Mouse (Mus musculus) spleen, postnatal 10 days (tissue): ENCODE results near the gene Cav2.

Source experiments
- DNase-seq, 2 experiments: peaks; one replicate each; pipeline ENCODE4 v3.0.0; 2021 to 2022; ENCODE audit warnings: low spot score in 2 of 2

Gene Cav2

DNA sequence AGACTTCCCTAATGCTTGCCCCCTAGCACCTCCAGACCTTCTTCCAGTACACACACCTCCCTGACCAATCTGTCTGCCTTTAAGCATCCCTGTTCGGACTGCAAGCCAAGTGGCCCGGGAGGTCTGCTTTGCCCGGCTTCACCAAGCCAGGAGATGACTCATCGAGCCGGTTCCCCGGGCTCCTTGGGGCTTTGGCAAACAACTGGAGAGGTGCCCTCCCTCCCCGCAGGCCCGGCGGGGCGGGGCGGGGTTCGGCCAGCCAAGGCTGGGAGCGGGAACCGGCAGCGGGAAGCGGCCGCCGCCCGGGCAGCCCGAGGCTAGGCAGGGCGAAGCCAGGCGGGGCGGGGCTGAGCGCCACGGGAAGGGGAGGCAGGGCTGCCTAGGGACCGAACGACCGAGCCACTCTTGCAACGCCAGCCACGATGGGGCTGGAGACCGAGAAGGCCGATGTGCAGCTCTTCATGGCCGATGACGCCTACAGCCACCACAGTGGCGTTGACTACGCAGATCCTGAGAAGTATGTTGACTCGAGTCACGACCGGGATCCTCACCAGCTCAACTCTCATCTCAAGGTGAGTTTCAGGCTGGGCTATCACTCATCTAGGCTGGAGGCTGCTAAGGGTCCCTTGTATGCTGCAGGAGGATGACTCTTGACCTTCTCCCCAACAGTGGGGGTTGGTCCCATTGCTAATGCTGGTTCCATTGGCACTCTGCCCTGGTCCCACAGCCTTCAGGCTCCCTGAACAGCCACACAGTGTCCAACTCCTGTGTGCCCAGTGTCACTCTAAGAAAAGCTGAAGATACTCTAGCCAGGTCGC is at the start of gene Cav2:
Cav2 (plus strand) TSS at position 247 of the 818 bp plus-strand sequence.
- peak; percentile 18 to 43 for DNase-seq

DNA sequence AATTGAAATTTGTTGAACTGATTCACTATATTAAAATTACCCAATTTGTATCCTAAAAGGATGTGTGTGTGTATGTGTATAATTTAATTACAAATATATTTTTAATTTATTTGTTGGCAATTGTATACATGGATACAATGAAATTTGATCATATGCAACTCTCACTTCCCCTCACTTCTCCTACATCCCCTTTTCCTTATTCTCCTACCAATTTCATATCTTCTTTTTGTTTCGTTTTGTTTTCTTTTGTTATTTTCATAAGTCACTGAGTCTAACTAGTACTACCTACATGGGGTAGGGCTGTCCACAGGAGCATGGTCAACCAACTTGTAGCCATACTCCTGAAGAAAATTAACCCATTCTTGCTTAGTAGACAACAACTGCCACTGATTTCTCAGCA is 41.3 kb upstream of the Cav2 start:
- DNase-seq, result no peak

DNA sequence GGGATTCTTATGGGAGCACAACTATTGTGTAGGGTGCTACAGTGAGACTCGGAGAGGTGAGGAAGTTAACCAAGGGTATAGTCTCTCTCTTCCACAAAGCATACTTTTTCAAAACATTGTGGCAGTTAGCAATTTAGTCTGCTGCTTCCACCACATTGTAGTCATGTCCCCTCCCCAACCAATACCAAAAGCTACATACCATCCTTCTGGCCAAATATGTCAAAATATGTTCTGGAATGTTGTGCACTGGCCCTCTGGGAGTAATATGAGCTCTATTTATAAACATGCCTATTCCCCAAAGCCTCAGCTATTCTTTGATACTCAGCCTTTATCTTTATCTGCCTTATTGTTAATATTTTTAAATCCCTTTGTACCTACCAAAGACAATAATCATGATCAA is 40.0 kb upstream of the Cav2 start:
- no peak for DNase-seq

DNA sequence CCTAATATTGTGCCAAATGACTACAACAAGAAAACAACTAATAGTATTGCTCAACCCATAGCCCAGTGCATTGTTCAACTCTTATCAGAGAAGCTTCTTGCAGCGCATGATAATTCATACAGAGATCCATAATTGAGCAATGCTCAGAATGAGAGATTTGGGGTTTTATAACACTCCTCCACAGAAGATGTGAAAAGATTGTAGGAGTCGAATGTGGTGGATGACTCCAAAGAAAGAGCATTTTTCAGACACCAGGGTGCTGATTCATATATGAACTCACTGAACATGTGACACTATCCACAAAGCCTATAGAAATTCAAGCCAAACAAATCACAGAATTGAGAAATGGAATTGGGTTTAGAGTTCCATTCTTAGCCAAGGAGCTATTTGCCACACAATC is 34.0 kb upstream of the Cav2 start:
- no peak for DNase-seq

DNA sequence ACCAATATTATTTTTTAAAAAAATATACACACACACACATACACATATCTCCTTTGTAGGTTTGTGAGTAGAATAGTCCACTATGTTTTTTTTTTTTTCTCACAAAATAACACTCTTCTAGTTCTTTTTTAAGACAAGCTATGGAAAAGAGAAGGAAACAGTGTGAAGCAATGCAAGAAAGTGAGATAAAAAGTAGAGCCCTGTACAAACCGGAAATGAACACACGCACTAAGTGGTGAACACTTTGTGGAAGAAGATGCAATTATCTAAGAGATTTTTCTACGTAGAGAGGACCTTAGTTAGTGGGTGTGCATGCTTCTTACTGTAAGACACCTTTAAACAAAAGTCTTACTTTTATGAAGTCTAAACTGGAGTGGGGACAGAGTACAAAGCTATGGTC is 33.3 kb upstream of the Cav2 start:
- DNase-seq, result no peak

- DNase-seq, result no peak
Observed at GRCm38 (mm10) chr6:17248241-17248640, 32.7 kb upstream of the Cav2 start.

DNA sequence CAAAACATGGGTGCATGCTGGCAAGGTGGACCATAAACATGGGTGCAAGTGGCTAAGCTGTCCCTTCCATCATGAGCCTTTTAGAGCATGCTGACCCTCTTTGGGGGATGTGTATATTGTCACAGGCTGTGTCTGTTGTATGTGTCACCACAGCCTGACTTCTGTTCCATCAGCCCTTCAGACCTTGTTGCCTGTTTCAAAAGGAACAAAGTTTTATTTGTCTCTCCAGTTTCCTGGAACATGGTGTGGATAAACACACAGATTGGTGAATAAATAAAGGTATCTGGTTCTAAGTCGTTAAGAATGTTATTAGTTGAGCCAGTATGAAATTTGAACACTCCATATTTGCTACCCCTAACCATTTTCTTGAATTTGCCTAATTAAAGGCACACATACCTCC is 29.0 kb upstream of the Cav2 start:
- no peak for DNase-seq

GRCm38 (mm10) chr6:17258142-17258541 is 22.8 kb upstream of the Cav2 start:
- no peak for DNase-seq

DNA sequence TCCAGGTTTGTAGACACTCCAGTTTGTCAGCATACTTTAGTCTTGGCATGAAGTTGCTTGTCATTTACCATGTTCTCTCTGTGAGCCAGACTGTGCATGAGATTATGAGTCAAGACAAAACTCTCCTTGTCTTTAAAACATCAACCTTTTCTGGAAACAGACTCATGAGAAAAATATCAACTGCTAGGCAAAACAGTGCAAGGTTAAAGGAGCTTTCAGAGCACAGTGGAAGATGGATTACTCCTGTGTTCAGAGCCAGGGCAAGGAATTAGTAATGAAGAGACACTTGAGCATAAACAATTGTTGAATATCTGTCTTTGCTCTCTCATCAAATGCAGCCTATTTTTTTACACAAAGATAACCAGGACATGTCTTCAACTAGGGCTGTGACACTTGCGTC is 22.1 kb upstream of the Cav2 start:
- no peak for DNase-seq

DNA sequence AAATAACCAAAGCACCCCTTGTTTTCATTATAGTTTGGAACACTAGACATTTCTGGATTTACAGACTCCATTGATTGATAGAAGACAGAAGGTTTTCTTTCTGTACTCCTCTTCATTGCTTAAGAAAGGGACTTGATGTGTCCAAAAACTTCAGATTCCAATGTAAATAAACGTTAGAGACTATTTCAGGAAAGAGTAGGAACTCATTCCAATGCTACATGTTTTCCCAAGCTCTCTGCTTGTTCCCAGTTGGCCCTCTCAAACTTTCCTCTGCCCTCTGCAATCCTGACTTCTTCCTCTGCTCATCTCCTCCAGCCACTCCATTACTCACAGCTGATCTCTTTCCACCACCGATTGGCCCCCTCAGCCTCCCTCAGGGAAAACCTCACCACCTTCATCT is 18.2 kb upstream of the Cav2 start:
- DNase-seq, result no peak

- no peak for DNase-seq
Observed at GRCm38 (mm10) chr6:17265043-17265442, 15.9 kb upstream of the Cav2 start.

GRCm38 (mm10) chr6:17266466-17266865 is 14.5 kb upstream of the Cav2 start:
- DNase-seq, result no peak

- no peak for DNase-seq
Observed at GRCm38 (mm10) chr6:17278366-17278765, 2.6 kb upstream of the Cav2 start.

DNA sequence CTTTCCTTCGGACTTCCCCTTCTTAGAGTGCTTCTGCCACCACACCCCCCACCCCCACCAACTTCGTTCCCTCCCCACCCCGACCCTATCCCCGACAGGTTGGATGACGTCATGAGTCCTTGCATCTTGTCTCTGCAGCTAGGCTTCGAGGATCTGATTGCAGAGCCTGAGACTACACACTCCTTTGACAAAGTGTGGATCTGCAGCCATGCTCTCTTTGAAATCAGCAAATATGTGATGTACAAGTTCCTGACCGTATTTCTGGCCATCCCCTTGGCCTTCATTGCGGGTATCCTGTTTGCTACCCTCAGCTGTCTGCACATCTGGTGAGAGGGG is 740 bp downstream of the Cav2 start:
- no peak for DNase-seq

GRCm38 (mm10) chr6:17282159-17282558 is 1.2 kb downstream of the Cav2 start:
- DNase-seq, result no peak

DNA sequence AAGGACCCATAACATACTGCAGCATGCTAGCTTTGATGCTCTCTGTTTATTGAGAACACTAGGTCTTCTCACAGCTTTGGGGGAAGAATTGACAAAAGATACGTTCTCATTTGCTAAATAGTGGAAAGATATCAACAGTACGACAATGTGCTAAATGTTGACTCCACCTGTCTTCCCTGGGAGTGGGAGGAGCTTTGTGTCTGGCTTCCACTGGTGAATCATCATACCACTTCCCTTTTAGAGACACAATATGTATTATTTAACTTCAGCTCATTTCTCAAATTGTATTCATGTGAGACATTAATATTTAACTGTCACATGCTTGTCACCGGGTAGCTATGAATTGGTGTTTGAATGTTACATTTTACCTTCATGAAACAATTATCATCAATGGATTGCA is 2.8 kb downstream of the Cav2 start:
- no peak for DNase-seq

DNA sequence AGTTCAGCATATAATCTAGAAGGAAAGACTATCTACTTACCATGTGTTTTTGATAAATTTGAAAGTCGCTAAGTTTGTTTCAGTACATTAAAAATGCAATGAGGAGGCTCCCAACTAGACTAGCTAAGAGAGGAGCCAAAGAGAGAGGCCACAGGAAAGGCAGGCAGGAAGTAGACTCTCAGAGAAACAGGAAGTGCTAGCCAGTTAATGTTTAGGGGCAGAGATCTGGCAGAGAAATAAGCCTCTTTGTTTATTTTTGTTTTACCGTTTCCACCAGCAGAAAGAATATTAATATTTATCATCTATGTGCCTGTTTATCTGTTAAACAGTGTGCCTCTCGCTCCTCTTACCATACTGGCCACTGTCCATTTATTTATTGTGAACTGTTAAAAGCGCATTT is 5.4 kb downstream of the Cav2 start:
- no peak for DNase-seq

DNA sequence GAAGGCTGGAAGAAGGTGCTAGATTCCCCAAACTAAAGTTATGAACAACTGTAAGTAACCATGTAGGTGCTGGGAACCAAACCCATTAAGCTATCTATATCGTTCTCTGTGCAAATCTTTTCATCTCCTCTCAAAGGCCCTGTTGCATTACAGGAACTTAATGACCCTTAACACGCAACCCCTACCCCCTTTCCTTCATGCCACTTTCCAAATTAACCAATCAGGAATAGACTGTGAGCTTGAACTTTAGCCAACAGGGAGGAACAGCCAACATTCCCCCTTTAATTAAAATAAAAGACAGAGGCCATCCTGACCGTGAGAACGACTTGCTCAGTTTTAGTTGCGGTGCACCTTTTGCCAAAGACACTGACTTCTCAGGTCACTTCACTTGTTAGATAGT is 14.1 kb downstream of the Cav2 start:
- DNase-seq, result no peak

- DNase-seq, result peak in 1 of 2 experiments; percentile 31
Observed at GRCm38 (mm10) chr6:17305954-17306601, 25.1 kb downstream of the Cav2 start, which contains the start of gene Cav1. Cav1 (plus strand) TSS chr6:17306335.

GRCm38 (mm10) chr6:17306602-17307325 is 25.8 kb downstream of the Cav2 start:
- DNase-seq, result peak in 1 of 2 experiments; percentile 21

DNA sequence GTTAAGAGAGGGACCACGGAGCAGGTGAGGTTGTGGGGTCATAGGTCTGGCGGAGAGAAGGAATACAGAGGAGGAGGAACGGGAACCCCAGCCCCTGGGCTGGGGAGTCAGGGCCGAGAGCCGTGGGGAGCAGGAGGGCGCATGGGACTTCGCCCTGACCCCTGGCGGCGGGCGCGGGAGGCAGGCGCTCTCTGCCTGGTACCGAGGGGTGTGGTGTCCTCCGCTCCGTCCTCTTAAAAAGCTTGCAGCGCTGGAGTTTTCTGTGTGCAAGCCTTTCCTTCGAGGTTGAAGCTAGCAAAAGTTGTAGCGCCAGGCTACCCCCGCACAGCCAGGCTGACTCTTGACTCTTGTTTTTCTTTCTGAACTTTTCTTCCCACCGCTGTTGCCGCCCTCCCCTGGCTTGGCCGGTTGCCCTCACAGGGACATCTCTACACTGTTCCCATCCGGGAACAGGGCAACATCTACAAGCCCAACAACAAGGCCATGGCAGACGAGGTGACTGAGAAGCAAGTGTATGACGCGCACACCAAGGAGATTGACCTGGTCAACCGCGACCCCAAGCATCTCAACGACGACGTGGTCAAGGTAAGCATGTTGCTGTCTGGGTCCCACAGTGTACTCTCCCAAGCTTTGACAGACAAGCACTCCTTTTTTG is 26.6 kb downstream of the Cav2 start:
- DNase-seq, result peak; percentile 17 to 70

DNA sequence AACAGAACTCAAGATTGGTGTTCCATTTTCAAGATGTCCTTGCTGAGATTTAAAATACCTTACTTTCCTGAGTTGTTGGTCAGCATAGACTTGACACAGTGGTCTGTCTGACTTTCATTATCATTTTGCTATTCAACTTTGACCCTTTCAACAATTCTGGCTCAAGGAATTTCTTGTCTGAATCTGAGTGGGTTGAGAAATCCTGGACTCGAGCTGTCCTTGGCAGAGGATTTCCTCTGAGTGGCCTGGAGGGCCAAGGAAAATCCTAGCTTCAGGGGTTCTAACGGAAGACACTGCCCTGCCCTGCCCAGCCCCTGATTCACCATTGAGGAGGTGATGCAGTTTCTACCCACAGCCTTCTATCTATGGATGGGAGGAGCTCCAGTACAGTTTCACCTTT is 27.7 kb downstream of the Cav2 start:
- DNase-seq, result no peak
